Mouse (Mus musculus) hindbrain, embryonic 10.5 days (tissue): ENCODE measurements around the gene Kcnip1. TPM values are rescaled to one million over a fixed set of nuclear protein-coding genes. Genes with fewer than 3 reads are reported as not detected.
A peak's percentile ranks its signal among the peaks of the same experiment; 100 is the strongest.

ENCODE experiments used
- DNase-seq: peaks from one replicate; pipeline ENCODE4 v3.0.0-alpha.2; 2017; ENCODE audit warnings: low spot score
- H3K27ac ChIP-seq: fragments of 300-500 bp; sonication (generic); 2 replicates; pipeline ENCODE4 v1.5.1; 2016; ENCODE audit warnings: mild to moderate bottlenecking, moderate library complexity
- H3K27me3 ChIP-seq: fragments of 300-500 bp; sonication (generic); 2 replicates; pipeline ENCODE4 v1.6.1; 2016; ENCODE audit warnings: mild to moderate bottlenecking; ENCODE audit not compliant: poor library complexity, insufficient read depth, severe bottlenecking
- H3K36me3 ChIP-seq: fragments of 300-500 bp; sonication (generic); 2 replicates; pipeline ENCODE4 v1.6.1; 2016; ENCODE audit warnings: mild to moderate bottlenecking, moderate library complexity
- H3K4me1 ChIP-seq: fragments of 300-500 bp; sonication (generic); replicated peaks from 2 replicates; pipeline ENCODE4 v1.6.1; 2016; ENCODE audit warnings: mild to moderate bottlenecking
- H3K4me3 ChIP-seq: fragments of 300-500 bp; sonication (generic); 2 replicates; pipeline ENCODE4 v1.5.1; 2016; ENCODE audit warnings: mild to moderate bottlenecking, moderate library complexity
- H3K9me3 ChIP-seq: fragments of 300-500 bp; sonication (generic); 2 replicates; pipeline ENCODE4 v1.6.1; 2016; ENCODE audit warnings: mild to moderate bottlenecking, moderate library complexity
- WGBS: fragments of 180-500 bp; shearing (Covaris S2); methylation state at CpG from one replicate; pipeline ENCODE4 v1.1.7; 2016; 5-methylcytosine and 5-hydroxymethylcytosine counted together
- polyA plus RNA-seq: library from polyadenylated mRNA; unstranded; fragments of >200 nt; fragmentation: Nextera tagmentation; extraction: Ambion mirVana; gene quantifications from 2 replicates; pipeline ENCODE4 v1.2.1, GENCODE M21; 2016

Gene Kcnip1
- polyA plus RNA-seq, 1 experiment from 2014 or later: 9.5 TPM

- H3K4me1 ChIP-seq: peaks cover 8% of the 10 kb centered on the region
- H3K36me3 ChIP-seq: no peaks in the 10 kb centered on the region
- peak; percentile 17 for DNase-seq
- 41% methylated on average over 5 of the region's 5 CpGs for whole genome bisulfite sequencing
- H3K4me3 ChIP-seq: no peak overlapping the region
- H3K27ac ChIP-seq: no peak overlapping the region
- no peaks in the 10 kb centered on the region for H3K27me3 ChIP-seq
- no peaks in the 10 kb centered on the region for H3K9me3 ChIP-seq
Measured at GRCm38 (mm10) chr11:33951155-33951554, 41.8 kb downstream of the Kcnip1 start.

GRCm38 (mm10) chr11:33946501-33946900, 46.5 kb downstream of the Kcnip1 start:
- Histone ChIP-seq H3K27ac (no peak overlapping the region), H3K36me3 (no peaks in the 10 kb centered on the region), H3K4me1 (peaks cover 3% of the 10 kb centered on the region), H3K27me3 (no peaks in the 10 kb centered on the region), H3K9me3 (no peaks in the 10 kb centered on the region), H3K4me3 (no peak overlapping the region)
- no peak for DNase-seq
- WGBS: 84% methylated on average over 4 of the region's 4 CpGs

- Histone ChIP-seq H3K9me3 (no peaks in the 10 kb centered on the region), H3K27ac (no peak overlapping the region)
- 87% methylated on average over 9 of the region's 9 CpGs for WGBS
Measured at GRCm38 (mm10) chr11:33944786-33945328, 48.1 kb downstream of the Kcnip1 start.

GRCm38 (mm10) chr11:33944067-33944785, 48.7 kb downstream of the Kcnip1 start:
- 0 out of 2 replicates have a peak overlapping the region, but pooled peaks have one; percentile 8 for H3K27ac ChIP-seq
- H3K9me3 ChIP-seq: no peaks in the 10 kb centered on the region
- H3K4me3 ChIP-seq: no peak overlapping the region
- no peaks in the 10 kb centered on the region for H3K36me3 ChIP-seq
- 62% methylated on average over 4 of the region's 4 CpGs for WGBS
- peak; percentile 33 for DNase-seq
- no peaks in the 10 kb centered on the region for H3K27me3 ChIP-seq
- H3K4me1 ChIP-seq: no peaks in the 10 kb centered on the region

More at GRCm38 (mm10) chr11:33944786-33945328, 48.1 kb downstream of the Kcnip1 start:
- Histone ChIP-seq H3K4me3 (no peak overlapping the region), H3K27me3 (no peaks in the 10 kb centered on the region), H3K4me1 (no peaks in the 10 kb centered on the region), H3K36me3 (no peaks in the 10 kb centered on the region)
- no peak for DNase-seq

- Histone ChIP-seq H3K4me1 (0 out of 2 replicates have a peak, but pooled peaks cover 3% of the 10 kb centered on the region), H3K27ac (0 out of 2 replicates have a peak overlapping the region, but pooled peaks have one; percentile 8), H3K4me3 (no peak overlapping the region), H3K9me3 (no peaks in the 10 kb centered on the region), H3K36me3 (no peaks in the 10 kb centered on the region), H3K27me3 (no peaks in the 10 kb centered on the region)
- no peak for DNase-seq
- 71% methylated on average over 1 of the region's 1 CpGs for WGBS
Measured at GRCm38 (mm10) chr11:33943565-33943964, 49.4 kb downstream of the Kcnip1 start.

- Histone ChIP-seq H3K27ac (no peak overlapping the region), H3K36me3 (no peaks in the 10 kb centered on the region), H3K9me3 (no peaks in the 10 kb centered on the region), H3K4me1 (0 out of 2 replicates have a peak, but pooled peaks cover 3% of the 10 kb centered on the region), H3K4me3 (no peak overlapping the region), H3K27me3 (no peaks in the 10 kb centered on the region)
- WGBS: 84% methylated on average over 4 of the region's 4 CpGs
- no peak for DNase-seq
Measured at GRCm38 (mm10) chr11:33939456-33940113, 53.4 kb downstream of the Kcnip1 start.

GRCm38 (mm10) chr11:33938561-33939274, 54.2 kb downstream of the Kcnip1 start:
- WGBS: 58% methylated on average over 7 of the region's 7 CpGs
- Histone ChIP-seq H3K4me3 (no peak overlapping the region), H3K9me3 (no peaks in the 10 kb centered on the region), H3K36me3 (no peaks in the 10 kb centered on the region), H3K27me3 (no peaks in the 10 kb centered on the region), H3K27ac (no peak overlapping the region), H3K4me1 (0 out of 2 replicates have a peak, but pooled peaks cover 3% of the 10 kb centered on the region)
- DNase-seq: no peak

GRCm38 (mm10) chr11:33937641-33938040, 55.3 kb downstream of the Kcnip1 start:
- Histone ChIP-seq H3K27me3 (no peaks in the 10 kb centered on the region), H3K4me3 (no peak overlapping the region), H3K9me3 (no peaks in the 10 kb centered on the region), H3K4me1 (peaks cover 5% of the 10 kb centered on the region; the same call in 1 of the 2 replicates), H3K27ac (no peak overlapping the region), H3K36me3 (no peaks in the 10 kb centered on the region)
- WGBS: 90% methylated on average over 8 of the region's 8 CpGs
- no peak for DNase-seq

GRCm38 (mm10) chr11:33934286-33934685, 58.7 kb downstream of the Kcnip1 start:
- Histone ChIP-seq H3K27me3 (no peaks in the 10 kb centered on the region), H3K36me3 (no peaks in the 10 kb centered on the region), H3K4me3 (no peak overlapping the region), H3K9me3 (no peaks in the 10 kb centered on the region), H3K27ac (no peak overlapping the region), H3K4me1 (peaks cover 12% of the 10 kb centered on the region; the same call in 1 of the 2 replicates)
- DNase-seq: no peak
- 60% methylated on average over 9 of the region's 9 CpGs for WGBS

GRCm38 (mm10) chr11:33932386-33933111, 60.4 kb downstream of the Kcnip1 start:
- DNase-seq: no peak
- H3K4me3 ChIP-seq: no peak overlapping the region
- H3K36me3 ChIP-seq: no peaks in the 10 kb centered on the region
- no peaks in the 10 kb centered on the region for H3K9me3 ChIP-seq
- WGBS: 79% methylated on average over 18 of the region's 18 CpGs
- H3K4me1 ChIP-seq: peaks cover 9% of the 10 kb centered on the region; the same call in 1 of the 2 replicates
- H3K27me3 ChIP-seq: no peaks in the 10 kb centered on the region
- peak overlapping the region; percentile 35; the same call in 1 of the 2 replicates for H3K27ac ChIP-seq

GRCm38 (mm10) chr11:33931836-33932385, 61.0 kb downstream of the Kcnip1 start:
- no peaks in the 10 kb centered on the region for H3K36me3 ChIP-seq
- WGBS: 12% methylated on average over 9 of the region's 10 CpGs
- H3K4me3 ChIP-seq: no peak overlapping the region
- H3K27me3 ChIP-seq: no peaks in the 10 kb centered on the region
- DNase-seq: peak; percentile 63
- H3K27ac ChIP-seq: peak overlapping the region; percentile 35; the same call in 1 of the 2 replicates
- H3K9me3 ChIP-seq: no peaks in the 10 kb centered on the region
- H3K4me1 ChIP-seq: peaks cover 9% of the 10 kb centered on the region; the same call in 1 of the 2 replicates

- no peak overlapping the region for H3K4me3 ChIP-seq
- H3K27ac ChIP-seq: no peak overlapping the region
- peaks cover 9% of the 10 kb centered on the region; the same call in 1 of the 2 replicates for H3K4me1 ChIP-seq
- DNase-seq: no peak
- no peaks in the 10 kb centered on the region for H3K9me3 ChIP-seq
- 72% methylated on average over 11 of the region's 11 CpGs for WGBS
- H3K36me3 ChIP-seq: no peaks in the 10 kb centered on the region
- H3K27me3 ChIP-seq: no peaks in the 10 kb centered on the region
Measured at GRCm38 (mm10) chr11:33929412-33929811, 63.5 kb downstream of the Kcnip1 start.
